Mouse (Mus musculus) heart, adult 2 months (tissue): ENCODE measurements around the gene Spred1.

Experiments used
- CTCF ChIP-seq: fragments of 200-600 bp; IDR thresholded peaks from 2 replicates; pipeline ENCODE4 v1.8.1; 2022; ENCODE audit warnings: antibody characterized with exemption, mild to moderate bottlenecking, moderate library complexity
- EP300 ChIP-seq: fragments of 200-500 bp; IDR thresholded peaks from 2 replicates; pipeline ENCODE4 v1.6.1; 2011; ENCODE audit warnings: low read depth, low read length, control low read depth; ENCODE audit not compliant: insufficient read depth
- POLR2A ChIP-seq: fragments of 200-500 bp; IDR thresholded peaks from 2 replicates; pipeline ENCODE4 v1.6.1; 2011; ENCODE audit warnings: mild to moderate bottlenecking, low read depth, low read length, control low read depth; ENCODE audit not compliant: insufficient read depth

GRCm38 (mm10) chr2:117217695-117218216 lies 96.6 kb downstream of the Spred1 start:
- TF ChIP-seq POLR2A (no peak), CTCF (no peak), EP300 (no peak)
